Mouse (Mus musculus) thymus, adult 2 months (tissue): Measurements from ENCODE around the gene Lrrc27.

ENCODE experiments used
- CTCF ChIP-seq: fragments of 200-500 bp; IDR thresholded peaks from 2 replicates; pipeline ENCODE4 v1.5.1; 2012; ENCODE audit warnings: mild to moderate bottlenecking, control low read depth, low read length, moderate library complexity, borderline replicate concordance; ENCODE audit not compliant: control insufficient read depth, poor library complexity, insufficient read depth; ENCODE audit errors: extremely low read depth
- POLR2A ChIP-seq: fragments of 200-500 bp; IDR thresholded peaks from 2 replicates; pipeline ENCODE4 v1.6.1; 2012; ENCODE audit warnings: mild to moderate bottlenecking, low read length, control low read depth, moderate library complexity; ENCODE audit not compliant: control insufficient read depth, poor library complexity, insufficient read depth; ENCODE audit errors: extremely low read depth

DNA sequence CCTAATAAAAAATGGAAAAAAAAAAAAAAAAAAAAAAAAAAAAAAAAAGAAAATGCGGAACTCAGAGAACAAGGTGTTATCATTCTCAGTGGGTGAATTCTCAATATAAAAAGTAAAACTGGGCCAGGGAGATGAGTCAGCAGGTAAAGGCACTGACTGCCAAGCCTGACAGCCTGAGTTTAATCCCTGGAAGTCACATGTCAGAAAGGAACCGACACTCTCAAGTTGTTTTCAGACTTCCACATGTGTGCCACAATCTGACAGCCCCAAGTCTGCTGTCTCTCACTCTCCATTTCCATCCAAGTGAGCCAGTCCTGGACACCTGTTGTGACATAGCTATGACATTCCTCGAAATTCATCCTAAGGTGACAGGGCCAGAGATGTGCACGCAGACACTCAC lies 28.4 kb upstream of the Lrrc27 start:
- no peak for TF ChIP-seq POLR2A
- no peak for TF ChIP-seq CTCF
